22 mouse cellular contexts compared by ENCODE assay signal in genomic region chr13:41568926-41569325, GRCm38 (mm10). TPM values are rescaled to one million over a fixed set of nuclear protein-coding genes. Genes with fewer than 3 reads are reported as not detected.
DNase-seq lines count a peak whose midpoint lies in the region; ATAC-seq and TF ChIP-seq lines count a peak whose summit lies in the region.
"Had no signal": no experiment of that assay in that cellular context is flagged by ENCODE, and none has a peak within 500 bp of the region (broad histone marks: within the 10 kb centered on the region; RNA-seq: fewer than 3 reads in every experiment).

No protein-coding gene starts in this region.

- H3K4me3 ChIP-seq in liver, postnatal 0 days (ENCODE audit: low read depth, low read length): no peak overlapping the region
- H3K4me3 ChIP-seq in liver, embryonic 12.5 days: no peak overlapping the region
- H3K4me3 ChIP-seq in embryonic fibroblast, embryonic 13.5 days (ENCODE audit: insufficient read depth, low read length): no peak overlapping the region
- H3K4me3 ChIP-seq in lung, embryonic 16.5 days (ENCODE audit: low read length): no peak overlapping the region
- H3K4me3 ChIP-seq: embryonic facial prominence, embryonic 13.5 days; forebrain, embryonic 13.5 days; gastrocnemius, adult 2 months; heart, embryonic 15.5 days; hindbrain, embryonic 13.5 days; layer of hippocampus, adult 2 months; midbrain, embryonic 12.5 days had no signal

- H3K9ac ChIP-seq in liver, postnatal 0 days (replicated peaks): no peak overlapping the region
- no peak overlapping the region for H3K9ac ChIP-seq in liver, embryonic 12.5 days
- H3K9ac ChIP-seq in lung, embryonic 16.5 days (ENCODE audit: low read length): no peak overlapping the region
- H3K9ac ChIP-seq: embryonic facial prominence, embryonic 13.5 days; forebrain, embryonic 13.5 days; heart, embryonic 15.5 days; hindbrain, embryonic 13.5 days; midbrain, embryonic 12.5 days had no signal

- no peak overlapping the region for H3K4me2 ChIP-seq in liver, postnatal 0 days (ENCODE audit: low read depth, low read length)
- no peak overlapping the region for H3K4me2 ChIP-seq in liver, embryonic 12.5 days
- no peak overlapping the region for H3K4me2 ChIP-seq in lung, embryonic 16.5 days (ENCODE audit: low read depth, low read length)
- H3K4me2 ChIP-seq: embryonic facial prominence, embryonic 13.5 days; forebrain, embryonic 13.5 days; heart, embryonic 15.5 days; hindbrain, embryonic 13.5 days; midbrain, embryonic 12.5 days had no signal

- H3K36me3 ChIP-seq in liver, postnatal 0 days (replicated peaks; ENCODE audit: insufficient read depth, low read length): no peaks in the 10 kb centered on the region
- no peaks in the 10 kb centered on the region for H3K36me3 ChIP-seq in liver, embryonic 12.5 days
- H3K36me3 ChIP-seq in lung, embryonic 16.5 days (ENCODE audit: control insufficient read depth, insufficient read depth, low read length): no peaks in the 10 kb centered on the region
- H3K36me3 ChIP-seq: embryonic facial prominence, embryonic 13.5 days; heart, embryonic 15.5 days; hindbrain, embryonic 13.5 days; midbrain, embryonic 12.5 days had no signal

- TF ChIP-seq EP300 in liver, postnatal 0 days (IDR thresholded peaks at IDR 0.05; ENCODE audit: low read depth): peak; percentile 39

- no peaks in the 10 kb centered on the region for H3K9me3 ChIP-seq in liver, postnatal 0 days (ENCODE audit: low read length)
- no peaks in the 10 kb centered on the region for H3K9me3 ChIP-seq in liver, embryonic 12.5 days (replicated peaks)
- no peaks in the 10 kb centered on the region for H3K9me3 ChIP-seq in lung, embryonic 16.5 days (ENCODE audit: control insufficient read depth, low read length)
- H3K9me3 ChIP-seq: embryonic facial prominence, embryonic 13.5 days; forebrain, embryonic 13.5 days; heart, embryonic 15.5 days; hindbrain, embryonic 13.5 days; midbrain, embryonic 12.5 days had no signal

- WGBS in liver, postnatal 0 days (ENCODE audit: insufficient replicate concordance): 71% methylated on average over 8 of the region's 8 CpGs
- WGBS in liver, embryonic 12.5 days (ENCODE audit: insufficient replicate concordance): 75% methylated on average over 8 of the region's 8 CpGs
- WGBS in lung, embryonic 16.5 days: 30% methylated on average over 8 of the region's 8 CpGs

- no peak for TF ChIP-seq CTCF in liver, postnatal 0 days (IDR thresholded peaks at IDR 0.05; ENCODE audit: low read depth)
- TF ChIP-seq CTCF in embryonic fibroblast, embryonic 13.5 days (IDR thresholded peaks at IDR 0.05; ENCODE audit: borderline replicate concordance, insufficient read depth, low read length): no peak

- H3K4me1 ChIP-seq in liver, postnatal 0 days (ENCODE audit: insufficient read depth): no peaks in the 10 kb centered on the region
- no peaks in the 10 kb centered on the region for H3K4me1 ChIP-seq in liver, embryonic 12.5 days
- peaks cover 20% of the 10 kb centered on the region; the same call in 1 of the 2 replicates for H3K4me1 ChIP-seq in embryonic fibroblast, embryonic 13.5 days (ENCODE audit: control insufficient read depth, insufficient read depth, low read length)
- H3K4me1 ChIP-seq in lung, embryonic 16.5 days (replicated peaks; ENCODE audit: control insufficient read depth, insufficient read depth, low read length): peaks cover 10% of the 10 kb centered on the region

- no peak for TF ChIP-seq POLR2A in embryonic fibroblast, embryonic 13.5 days (IDR thresholded peaks at IDR 0.05; ENCODE audit: low read depth, low read length)

- ATAC-seq in liver, postnatal 0 days: no peak
- no peak for ATAC-seq in liver, embryonic 12.5 days
- ATAC-seq in lung, embryonic 16.5 days (ENCODE audit: low read depth): peak; percentile 83
- ATAC-seq: forebrain, embryonic 13.5 days had no signal

- no peaks in the 10 kb centered on the region for H3K27me3 ChIP-seq in liver, postnatal 0 days (ENCODE audit: insufficient read depth, low read length)
- no peaks in the 10 kb centered on the region; the same call in 1 of the 2 replicates for H3K27me3 ChIP-seq in liver, embryonic 12.5 days (replicated peaks)
- no peaks in the 10 kb centered on the region for H3K27me3 ChIP-seq in lung, embryonic 16.5 days (ENCODE audit: control insufficient read depth, insufficient read depth, low read depth, low read length)
- H3K27me3 ChIP-seq: embryonic facial prominence, embryonic 13.5 days; hindbrain, embryonic 13.5 days had no signal

- DNase-seq in liver, postnatal 0 days: no peak
- DNase-seq in lung, postnatal 4 days: peak; percentile 50 to 60
- no peak for DNase-seq in urinary bladder, postnatal 14 days (ENCODE audit: low spot score)
- DNase-seq in embryo, embryonic 11 days: no peak
- DNase-seq in B cell, adult 2 months: no peak
- DNase-seq: adrenal gland, postnatal 36 days; cerebellum, adult 11-12 months; cerebellum, postnatal 10 days; gastrocnemius, adult 2 months; heart, postnatal 36 days; right cerebral cortex, postnatal 25 days; thymus, postnatal 14 days had no signal

- H3K27ac ChIP-seq in liver, postnatal 0 days (ENCODE audit: low read depth): no peak overlapping the region
- no peak overlapping the region for H3K27ac ChIP-seq in liver, embryonic 12.5 days
- peak overlapping the region; percentile 45; the same call in 1 of the 2 replicates for H3K27ac ChIP-seq in embryonic fibroblast, embryonic 13.5 days (ENCODE audit: insufficient read depth, low read length)
- H3K27ac ChIP-seq in lung, embryonic 16.5 days (ENCODE audit: low read length): peak overlapping the region; percentile 29; the same call in 1 of the 2 replicates
- H3K27ac ChIP-seq: embryonic facial prominence, embryonic 13.5 days; forebrain, embryonic 13.5 days; gastrocnemius, adult 2 months; heart, embryonic 15.5 days; hindbrain, embryonic 13.5 days; layer of hippocampus, adult 2 months; macrophage; midbrain, embryonic 12.5 days had no signal

RNA-seq across cellular contexts. Expression of gene Tmem170b, which starts 36.8 kb away (rescaled TPM):
- polyA plus RNA-seq in liver, postnatal 0 days (2015; fragmentation: Nextera tagmentation; extraction: Ambion mirVana): 4.6 and 5.7 TPM in 2 replicates
- polyA plus RNA-seq in liver, embryonic 12.5 days (2016; fragmentation: Nextera tagmentation; extraction: Ambion mirVana): 7.3 and 7.6 TPM in 2 replicates
- polyA plus RNA-seq in embryonic fibroblast, embryonic 13.5 days (2011; ENCODE audit: insufficient read length, low read depth, missing spikeins): 4.9 and 5.6 TPM in 2 replicates
- 11.0 and 11.1 TPM in 2 replicates for polyA plus RNA-seq in lung, embryonic 16.5 days (2015; fragmentation: Nextera tagmentation; extraction: Ambion mirVana)

Comparison
In these comparisons a context has a peak if more than half of its experiments do, and no peak if none do; other contexts are left out.
1. DNase-seq: peak in lung, postnatal 4 days (2 of 2); none in liver, postnatal 0 days (single experiment), urinary bladder, postnatal 14 days (single experiment), embryo, embryonic 11 days (single experiment) and B cell, adult 2 months (0 of 2).
2. H3K27ac ChIP-seq: peak in embryonic fibroblast, embryonic 13.5 days (single experiment) and lung, embryonic 16.5 days (single experiment); none in liver, postnatal 0 days (single experiment) and liver, embryonic 12.5 days (single experiment).